Mouse (Mus musculus) embryonic facial prominence, embryonic 15.5 days (tissue): ENCODE measurements around the gene Iqsec3. TPM values are rescaled to one million over a fixed set of nuclear protein-coding genes. Genes with fewer than 3 reads are reported as not detected.

ENCODE experiments used
- ATAC-seq: fragments of 200-750 bp; cut with Nextera tagmentation; 2 replicates; pipeline ENCODE4 v1.8.0; 2017; ENCODE audit warnings: low read depth, moderate TSS enrichment; ENCODE audit not compliant: insufficient number of reproducible peaks, low FRiP score, low TSS enrichment
- H3K27ac ChIP-seq: fragments of 300-500 bp; sonication (generic); replicated peaks from 2 replicates; pipeline ENCODE4 v1.5.1; 2015; ENCODE audit warnings: mild to moderate bottlenecking, inconsistent platforms
- H3K27me3 ChIP-seq: fragments of 300-500 bp; sonication (generic); 2 replicates; pipeline ENCODE4 v1.6.1; 2015; ENCODE audit warnings: inconsistent platforms
- H3K36me3 ChIP-seq: fragments of 300-500 bp; sonication (generic); 2 replicates; pipeline ENCODE4 v1.6.1; 2015; ENCODE audit warnings: mild to moderate bottlenecking, inconsistent platforms
- H3K4me1 ChIP-seq: fragments of 300-500 bp; sonication (generic); 2 replicates; pipeline ENCODE4 v1.6.1; 2015; ENCODE audit warnings: inconsistent platforms
- H3K4me2 ChIP-seq: fragments of 300-500 bp; sonication (generic); replicated peaks from 2 replicates; pipeline ENCODE4 v1.6.1; 2015; ENCODE audit warnings: mild to moderate bottlenecking, inconsistent platforms
- H3K4me3 ChIP-seq: fragments of 300-500 bp; sonication (generic); replicated peaks from 2 replicates; pipeline ENCODE4 v1.5.1; 2015; ENCODE audit warnings: mild to moderate bottlenecking, inconsistent platforms
- H3K9ac ChIP-seq: fragments of 300-500 bp; sonication (generic); 2 replicates; pipeline ENCODE4 v1.6.1; 2015; ENCODE audit warnings: inconsistent platforms
- H3K9me3 ChIP-seq: fragments of 300-500 bp; sonication (generic); replicated peaks from 2 replicates; pipeline ENCODE4 v1.6.1; 2016; ENCODE audit warnings: inconsistent platforms
- whole genome bisulfite sequencing: fragments of 180-500 bp; shearing (Covaris S2); methylation state at CpG from one replicate; pipeline ENCODE4 v1.1.7; 2015; 5-methylcytosine and 5-hydroxymethylcytosine counted together
- polyA plus RNA-seq: library from polyadenylated mRNA; unstranded; fragments of >200 nt; fragmentation: Nextera tagmentation; extraction: Ambion mirVana; gene quantifications from 2 replicates; pipeline ENCODE4 v1.2.1, GENCODE M21; 2015

The Iqsec3 gene
- polyA plus RNA-seq, 1 experiment from 2014 or later, result 0.27 TPM

DNA sequence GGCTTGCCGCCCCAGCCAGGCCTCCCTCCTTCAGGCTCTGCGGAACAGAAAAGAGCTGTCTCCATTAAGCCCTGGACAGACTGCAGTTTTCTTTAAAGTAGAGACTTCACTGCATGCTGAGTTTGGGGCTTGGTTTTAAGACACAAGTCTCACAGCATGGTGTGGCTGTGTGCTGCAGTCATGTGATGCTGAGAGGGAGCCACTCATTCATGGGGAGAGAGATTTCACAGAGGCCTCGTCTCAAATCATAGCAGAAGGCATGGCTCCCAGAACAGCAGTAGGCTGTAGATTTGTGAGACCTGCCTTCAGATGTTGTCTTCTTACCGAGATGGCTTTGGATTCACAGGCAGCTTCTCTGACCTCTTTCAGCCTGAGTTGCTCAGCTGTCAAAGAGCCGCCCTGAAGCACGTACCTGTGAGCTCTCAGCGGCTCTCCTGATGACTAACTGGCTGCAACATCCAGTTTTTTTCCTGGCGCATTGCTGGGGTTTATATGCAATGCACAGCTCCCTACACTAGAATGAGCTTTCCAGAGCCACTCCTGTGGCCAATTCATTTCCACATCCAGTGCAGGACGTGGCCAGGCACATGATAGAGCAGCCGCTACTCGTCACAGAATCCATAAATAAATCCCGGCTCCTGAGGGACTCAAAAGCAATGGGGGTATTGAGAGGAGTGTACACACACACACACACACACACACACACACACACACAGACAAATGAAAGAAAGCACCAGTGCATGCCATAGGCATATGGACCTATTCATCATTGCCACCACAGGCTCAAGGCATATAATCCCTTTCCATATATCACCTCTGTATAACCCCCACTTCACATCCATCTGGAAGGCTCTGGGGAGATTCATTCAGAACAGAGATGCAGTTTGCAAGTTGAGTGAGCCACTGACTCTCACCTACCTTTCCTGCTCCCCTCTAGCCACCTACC lies 18.7 kb downstream of the Iqsec3 start:
- H3K36me3 ChIP-seq, result no peaks in the 10 kb centered on the region
- H3K4me3 ChIP-seq, result no peak overlapping the region
- WGBS, result 36% methylated on average over 12 of the region's 12 CpGs
- no peak overlapping the region for H3K9ac ChIP-seq
- 0 out of 2 replicates have a peak, but pooled peaks cover 3% of the 10 kb centered on the region for H3K4me1 ChIP-seq
- no peak overlapping the region for H3K4me2 ChIP-seq
- H3K27ac ChIP-seq, result no peak overlapping the region; the same call in 1 of the 2 replicates
- ATAC-seq, result no peak
- H3K9me3 ChIP-seq, result no peaks in the 10 kb centered on the region
- H3K27me3 ChIP-seq, result 0 out of 2 replicates have a peak, but pooled peaks cover 7% of the 10 kb centered on the region

DNA sequence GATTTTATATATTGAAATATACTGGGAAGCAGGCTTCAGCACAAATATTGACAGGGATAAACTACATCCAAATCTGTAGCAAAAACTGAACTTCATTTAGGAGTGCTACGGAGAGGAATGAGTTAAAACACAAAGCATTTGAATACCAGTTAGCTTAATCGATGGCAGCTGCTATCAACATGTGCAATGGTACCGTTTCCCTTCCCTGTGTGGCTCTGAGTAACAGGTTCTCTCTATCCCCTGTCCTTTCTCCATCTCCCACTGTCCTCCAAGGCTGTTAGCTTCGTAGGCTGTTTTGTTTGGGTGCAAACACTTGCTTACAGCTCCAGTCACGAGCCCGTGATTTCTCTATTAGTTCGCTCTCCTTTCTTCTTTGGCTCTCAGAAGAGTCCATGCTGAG lies 19.7 kb downstream of the Iqsec3 start:
- no peak for ATAC-seq
- Histone ChIP-seq H3K9ac (no peak overlapping the region), H3K4me3 (no peak overlapping the region), H3K4me2 (no peak overlapping the region), H3K4me1 (0 out of 2 replicates have a peak, but pooled peaks cover 3% of the 10 kb centered on the region), H3K9me3 (no peaks in the 10 kb centered on the region), H3K27ac (no peak overlapping the region), H3K27me3 (0 out of 2 replicates have a peak, but pooled peaks cover 7% of the 10 kb centered on the region), H3K36me3 (no peaks in the 10 kb centered on the region)
- 24% methylated on average over 7 of the region's 7 CpGs for WGBS

DNA sequence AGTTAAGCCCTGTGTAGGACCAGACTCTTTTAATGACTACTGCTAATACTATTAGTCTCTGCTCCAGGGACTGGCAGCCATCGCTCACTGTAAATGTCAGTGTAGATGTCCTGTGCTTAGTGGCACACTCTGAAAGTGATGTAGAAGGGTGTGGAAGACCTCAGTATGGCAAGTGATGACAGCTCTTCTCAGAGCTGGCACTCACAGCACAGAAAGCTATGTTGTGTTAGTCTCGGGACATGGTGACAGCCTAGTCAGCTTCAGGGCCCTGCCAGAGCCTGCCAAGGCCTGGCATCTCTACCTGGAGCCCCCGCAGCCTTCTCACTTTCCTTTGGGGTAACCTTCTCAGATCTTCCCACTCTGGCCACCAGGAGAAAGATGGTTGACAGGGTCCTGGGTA lies 21.8 kb downstream of the Iqsec3 start:
- WGBS, result 91% methylated on average over 3 of the region's 3 CpGs

DNA sequence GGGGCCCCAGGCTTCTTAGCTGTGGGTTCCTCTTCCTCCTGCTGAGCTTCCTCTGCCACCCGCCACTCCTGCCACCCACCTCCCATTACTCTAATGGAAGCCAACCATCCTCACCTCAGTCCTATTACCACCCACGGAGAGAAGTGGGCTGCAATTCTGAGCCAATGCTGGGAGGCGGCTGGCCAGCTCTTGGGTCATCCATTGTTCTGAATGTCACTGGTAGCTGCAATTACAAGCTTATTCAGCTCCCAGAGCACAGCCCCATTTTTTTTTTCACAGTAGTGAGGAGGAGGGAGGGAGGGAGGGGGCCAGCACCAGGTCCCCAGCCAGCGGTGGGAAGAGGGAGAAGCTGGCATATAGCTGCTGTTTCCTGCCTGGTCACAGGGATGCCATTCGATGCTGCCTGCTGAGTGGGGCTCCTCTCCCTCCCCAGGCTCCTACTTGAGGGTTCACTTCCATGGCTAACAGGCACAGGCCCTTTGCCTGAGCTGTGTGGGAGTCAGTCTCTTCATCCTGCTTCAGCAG lies 32.7 kb downstream of the Iqsec3 start:
- no peak for ATAC-seq
- 7% methylated on average over 5 of the region's 5 CpGs for WGBS

More for the DNA sequence above, 21.8 kb downstream of the Iqsec3 start:
- H3K4me2 ChIP-seq, result no peak overlapping the region
- H3K9ac ChIP-seq, result no peak overlapping the region
- 0 out of 2 replicates have a peak, but pooled peaks cover 3% of the 10 kb centered on the region for H3K4me1 ChIP-seq
- H3K27ac ChIP-seq, result no peak overlapping the region
- no peaks in the 10 kb centered on the region for H3K9me3 ChIP-seq
- no peaks in the 10 kb centered on the region; the same call in 1 of the 2 replicates for H3K27me3 ChIP-seq
- no peaks in the 10 kb centered on the region for H3K36me3 ChIP-seq
- no peak for ATAC-seq
- H3K4me3 ChIP-seq, result no peak overlapping the region

DNA sequence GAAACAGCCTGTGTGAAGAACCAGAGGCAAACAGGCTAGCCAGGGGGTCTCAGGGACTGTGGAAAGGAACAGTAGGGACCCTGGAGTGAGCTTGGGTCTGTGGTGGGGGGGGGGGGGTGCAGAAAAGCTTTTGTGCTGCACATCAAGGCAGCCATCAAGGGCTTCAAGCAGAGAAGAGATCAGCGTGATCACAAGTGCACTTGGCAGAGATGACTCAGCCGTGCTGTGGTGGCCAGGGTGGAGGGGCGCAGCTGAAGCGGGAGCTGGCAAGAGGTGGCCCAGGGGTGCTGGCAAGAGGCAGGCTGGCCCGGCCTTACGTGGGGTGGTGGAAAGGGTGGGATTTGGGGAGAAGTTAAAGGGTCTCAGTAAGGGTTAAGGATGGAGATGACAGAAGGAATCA lies 48.6 kb downstream of the Iqsec3 start:
- Histone ChIP-seq H3K9me3 (no peaks in the 10 kb centered on the region), H3K9ac (no peak overlapping the region), H3K27ac (no peak overlapping the region), H3K4me1 (no peaks in the 10 kb centered on the region), H3K4me2 (no peak overlapping the region), H3K4me3 (no peak overlapping the region), H3K27me3 (peaks cover 7% of the 10 kb centered on the region; the same call in 1 of the 2 replicates), H3K36me3 (no peaks in the 10 kb centered on the region)
- ATAC-seq, result 0 out of 2 replicates have a peak, but pooled peaks have one; percentile 12
- WGBS, result 50% methylated on average over 6 of the region's 6 CpGs

More for the DNA sequence above, 32.7 kb downstream of the Iqsec3 start:
- Histone ChIP-seq H3K27me3 (no peaks in the 10 kb centered on the region), H3K27ac (no peak overlapping the region), H3K4me1 (no peaks in the 10 kb centered on the region), H3K4me3 (no peak overlapping the region), H3K4me2 (no peak overlapping the region), H3K9ac (no peak overlapping the region), H3K36me3 (no peaks in the 10 kb centered on the region), H3K9me3 (no peaks in the 10 kb centered on the region)

DNA sequence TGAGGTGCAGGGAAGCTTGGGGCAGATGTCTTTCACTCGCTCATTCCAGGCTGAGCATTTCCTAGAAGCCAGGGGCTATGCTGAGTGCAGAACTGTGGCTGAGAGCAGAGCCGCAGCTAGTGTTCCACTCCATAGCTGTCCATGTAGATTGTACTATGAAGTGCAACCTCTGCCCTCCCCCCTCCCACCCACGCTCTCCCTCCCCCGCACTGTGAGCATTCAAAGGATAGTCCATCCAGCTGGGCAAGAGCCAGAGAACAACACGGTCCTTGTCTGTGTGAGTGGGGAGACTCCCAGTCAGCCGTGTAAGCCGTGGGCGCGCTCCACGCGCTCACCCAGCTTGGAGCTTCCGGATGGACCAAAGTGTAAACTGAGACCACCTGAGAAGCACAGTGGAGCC lies 49.1 kb downstream of the Iqsec3 start:
- Histone ChIP-seq H3K9me3 (no peaks in the 10 kb centered on the region), H3K9ac (no peak overlapping the region), H3K36me3 (no peaks in the 10 kb centered on the region), H3K27me3 (peaks cover 7% of the 10 kb centered on the region; the same call in 1 of the 2 replicates), H3K4me3 (no peak overlapping the region), H3K4me1 (no peaks in the 10 kb centered on the region), H3K27ac (no peak overlapping the region), H3K4me2 (no peak overlapping the region)
- 0 out of 2 replicates have a peak, but pooled peaks have one; percentile 15 for ATAC-seq
- 42% methylated on average over 12 of the region's 12 CpGs for WGBS

DNA sequence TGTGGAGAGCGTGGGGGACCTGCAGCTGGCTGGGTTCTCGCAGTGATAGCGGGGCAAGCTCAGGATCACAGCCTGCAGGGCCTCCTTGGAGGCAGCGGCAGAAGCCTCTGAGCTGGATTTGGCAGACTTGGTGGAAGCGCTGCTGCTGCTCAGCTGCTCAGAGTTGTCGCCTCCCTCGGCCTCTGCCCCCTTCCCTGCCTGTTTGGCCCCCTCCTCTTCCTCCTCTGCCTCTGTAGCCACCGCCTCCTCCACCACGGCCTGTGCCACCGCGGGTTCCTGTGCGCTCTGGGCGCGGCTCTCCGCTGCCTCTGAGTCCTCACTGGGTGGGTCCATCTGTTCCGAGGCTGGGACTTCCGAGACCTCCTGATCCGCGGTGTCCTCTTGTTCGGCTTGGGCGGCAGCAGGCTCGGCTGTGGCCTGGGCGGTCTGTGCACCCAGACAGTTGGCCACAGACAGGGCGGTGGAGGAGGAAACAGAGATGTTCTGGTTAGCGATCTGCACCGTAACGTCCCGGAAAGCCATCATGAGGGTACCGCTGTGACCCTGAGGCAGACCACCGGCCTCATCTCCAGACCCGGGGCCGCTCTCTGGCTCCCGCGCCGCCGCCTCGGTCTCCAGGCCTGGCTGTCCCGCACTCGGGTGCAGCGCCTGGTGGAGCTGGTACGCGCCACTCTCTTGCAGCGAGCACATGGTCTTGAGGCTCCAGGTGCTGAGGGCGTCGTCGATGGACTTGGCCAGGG lies 60.8 kb downstream of the Iqsec3 start:
- peak overlapping the region; percentile 27 for H3K4me3 ChIP-seq
- H3K36me3 ChIP-seq, result no peaks in the 10 kb centered on the region
- H3K4me1 ChIP-seq, result peaks cover 9% of the 10 kb centered on the region
- 1% methylated on average over 45 of the region's 46 CpGs for WGBS
- no peak overlapping the region for H3K9ac ChIP-seq
- H3K27me3 ChIP-seq, result peaks cover 48% of the 10 kb centered on the region
- no peak overlapping the region for H3K27ac ChIP-seq
- no peaks in the 10 kb centered on the region for H3K9me3 ChIP-seq
- peak overlapping the region; percentile 44 for H3K4me2 ChIP-seq
- ATAC-seq, result peak; percentile 64

DNA sequence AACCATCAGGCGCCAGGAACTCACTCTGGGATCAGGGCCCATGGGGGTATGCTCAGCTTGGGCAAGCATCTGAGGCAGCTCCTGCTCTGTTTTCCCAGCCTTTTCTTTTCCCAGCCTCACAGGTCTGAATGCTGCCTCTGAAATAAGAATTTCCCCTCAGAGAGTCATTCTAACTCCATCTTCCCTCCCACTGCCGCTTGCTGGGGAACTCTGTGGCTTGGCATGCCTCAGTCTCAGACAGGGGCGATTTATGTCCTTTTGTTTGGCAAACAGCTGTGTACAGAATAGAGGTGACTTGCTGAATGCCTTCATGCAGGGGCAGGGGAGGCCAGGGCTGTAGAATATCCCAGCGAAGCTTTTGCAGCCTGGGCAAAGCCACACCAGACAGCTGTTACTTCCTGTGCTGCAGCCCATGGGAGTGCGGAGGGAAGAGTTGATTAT lies 65.9 kb downstream of the Iqsec3 start:
- H3K9ac ChIP-seq, result no peak overlapping the region
- no peak overlapping the region for H3K4me2 ChIP-seq
- no peak; the same call in 1 of the 2 replicates for ATAC-seq
- no peaks in the 10 kb centered on the region for H3K36me3 ChIP-seq
- H3K9me3 ChIP-seq, result no peaks in the 10 kb centered on the region
- 41% methylated on average over 5 of the region's 5 CpGs for WGBS
- no peak overlapping the region for H3K27ac ChIP-seq
- peaks cover 3% of the 10 kb centered on the region; the same call in 1 of the 2 replicates for H3K4me1 ChIP-seq
- peaks cover 21% of the 10 kb centered on the region for H3K27me3 ChIP-seq
- no peak overlapping the region for H3K4me3 ChIP-seq

DNA sequence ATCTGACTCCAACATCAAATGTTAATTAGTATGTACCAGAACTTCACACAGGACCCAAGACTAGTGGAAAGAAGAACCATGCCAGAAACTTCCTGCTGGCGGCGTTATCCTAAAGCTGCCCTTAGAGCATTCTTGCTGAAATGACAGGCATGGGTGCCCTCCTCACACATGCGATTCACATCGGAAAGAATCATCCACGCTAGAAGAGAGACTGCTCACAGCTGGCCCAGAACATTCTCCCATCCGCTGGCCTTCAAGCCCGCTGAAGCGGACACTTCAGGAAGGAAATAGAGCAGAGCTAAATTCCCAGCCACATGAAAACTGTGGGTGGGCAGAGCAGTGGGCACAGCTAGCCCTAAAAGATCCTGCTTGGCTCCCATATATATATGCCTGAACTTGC lies 68.2 kb downstream of the Iqsec3 start:
- H3K4me2 ChIP-seq, result no peak overlapping the region
- 91% methylated on average over 8 of the region's 8 CpGs for WGBS
- H3K27me3 ChIP-seq, result no peaks in the 10 kb centered on the region; the same call in 1 of the 2 replicates
- no peak overlapping the region for H3K4me3 ChIP-seq
- no peaks in the 10 kb centered on the region for H3K9me3 ChIP-seq
- no peak for ATAC-seq
- H3K4me1 ChIP-seq, result no peaks in the 10 kb centered on the region
- H3K9ac ChIP-seq, result no peak overlapping the region
- H3K27ac ChIP-seq, result no peak overlapping the region
- no peaks in the 10 kb centered on the region for H3K36me3 ChIP-seq

DNA sequence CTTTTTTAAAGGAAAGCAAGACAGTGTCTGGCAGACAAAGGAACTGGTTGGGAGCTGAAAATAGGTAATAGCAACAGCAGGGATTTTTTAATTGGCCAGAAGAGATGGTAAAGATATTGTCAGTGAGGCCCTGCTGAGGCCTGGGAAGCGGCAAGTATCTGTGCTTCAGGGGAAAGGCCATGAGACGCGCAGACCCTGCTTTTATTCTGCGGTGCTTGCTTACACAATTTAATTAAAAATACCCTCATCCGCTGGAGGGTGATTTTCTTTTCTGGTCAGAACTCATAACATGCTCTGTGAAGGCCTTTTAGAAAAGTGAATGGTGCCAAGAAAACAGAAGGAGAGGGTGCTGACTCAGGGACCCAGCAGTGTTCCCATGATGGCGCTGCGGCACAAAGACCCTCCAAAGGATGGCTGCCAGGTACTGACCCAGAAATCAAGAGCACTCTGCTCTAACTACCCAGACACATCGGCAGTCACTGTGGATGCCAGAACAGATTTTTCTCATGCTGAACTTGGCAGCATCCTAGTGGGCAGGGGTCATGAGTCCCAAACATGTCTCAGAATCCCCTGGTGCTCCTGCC lies 70.7 kb downstream of the Iqsec3 start:
- H3K9me3 ChIP-seq, result no peaks in the 10 kb centered on the region
- no peak overlapping the region for H3K27ac ChIP-seq
- no peak overlapping the region for H3K4me2 ChIP-seq
- H3K4me3 ChIP-seq, result no peak overlapping the region
- no peaks in the 10 kb centered on the region for H3K36me3 ChIP-seq
- ATAC-seq, result no peak
- no peak overlapping the region for H3K9ac ChIP-seq
- no peaks in the 10 kb centered on the region for H3K4me1 ChIP-seq
- H3K27me3 ChIP-seq, result no peaks in the 10 kb centered on the region
- 74% methylated on average over 8 of the region's 8 CpGs for WGBS
